Mouse (Mus musculus) lung, postnatal 25 days (tissue): ENCODE measurements around the gene Crip3.

Experiments used
- DNase-seq: peaks from one replicate; pipeline ENCODE4 v3.0.0; 2022; ENCODE audit warnings: low spot score

Crip3 gene

GRCm38 (mm10) chr17:46428761-46429414 is at the start of gene Crip3:
Gene Crip3, plus strand, starts transcription at chr17:46428926.
- DNase-seq, result no peak

DNA sequence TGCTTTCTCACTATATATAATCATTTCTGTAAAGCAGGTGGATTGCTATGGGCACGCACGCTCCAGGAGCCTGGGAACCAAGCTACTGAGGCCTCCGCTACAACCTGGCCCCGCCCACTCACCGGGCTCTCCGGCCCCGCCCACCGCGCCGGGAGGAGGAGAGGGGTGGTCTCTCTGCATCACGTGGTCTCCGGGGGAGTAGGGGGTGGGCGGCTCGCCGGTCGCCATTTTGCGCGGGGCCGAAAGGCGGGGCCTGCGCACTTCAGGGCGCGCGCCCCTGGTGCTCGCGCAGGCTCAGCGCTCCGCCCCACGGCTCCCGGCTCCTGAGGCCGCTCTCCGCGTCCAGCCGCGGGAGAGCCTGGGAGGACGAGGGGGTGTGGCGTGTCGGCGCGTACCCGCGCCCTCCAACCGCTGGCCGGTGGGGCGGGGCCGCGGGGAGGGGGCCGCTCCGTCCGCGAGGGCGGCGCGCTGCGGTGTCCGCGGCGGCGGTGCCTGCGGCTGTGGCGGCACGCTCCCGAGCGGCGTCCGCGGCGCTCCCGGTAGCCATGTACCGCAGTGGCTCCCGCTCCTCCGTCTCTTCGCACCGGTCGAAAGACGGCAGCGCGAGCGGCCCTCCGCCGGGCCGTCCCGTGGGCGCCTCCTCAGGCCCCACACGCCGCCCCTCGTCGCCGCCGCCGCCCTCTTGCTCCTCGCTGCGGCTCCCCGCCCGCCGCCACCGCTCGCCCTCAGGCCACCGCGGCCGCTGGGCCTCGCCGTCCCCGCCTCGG is 45.2 kb upstream of the Crip3 start, which contains the start of gene Zfp318:
Gene Zfp318 (plus strand): TSS at position 438 of the 767 bp plus-strand sequence.
- peak; percentile 97 for DNase-seq

DNA sequence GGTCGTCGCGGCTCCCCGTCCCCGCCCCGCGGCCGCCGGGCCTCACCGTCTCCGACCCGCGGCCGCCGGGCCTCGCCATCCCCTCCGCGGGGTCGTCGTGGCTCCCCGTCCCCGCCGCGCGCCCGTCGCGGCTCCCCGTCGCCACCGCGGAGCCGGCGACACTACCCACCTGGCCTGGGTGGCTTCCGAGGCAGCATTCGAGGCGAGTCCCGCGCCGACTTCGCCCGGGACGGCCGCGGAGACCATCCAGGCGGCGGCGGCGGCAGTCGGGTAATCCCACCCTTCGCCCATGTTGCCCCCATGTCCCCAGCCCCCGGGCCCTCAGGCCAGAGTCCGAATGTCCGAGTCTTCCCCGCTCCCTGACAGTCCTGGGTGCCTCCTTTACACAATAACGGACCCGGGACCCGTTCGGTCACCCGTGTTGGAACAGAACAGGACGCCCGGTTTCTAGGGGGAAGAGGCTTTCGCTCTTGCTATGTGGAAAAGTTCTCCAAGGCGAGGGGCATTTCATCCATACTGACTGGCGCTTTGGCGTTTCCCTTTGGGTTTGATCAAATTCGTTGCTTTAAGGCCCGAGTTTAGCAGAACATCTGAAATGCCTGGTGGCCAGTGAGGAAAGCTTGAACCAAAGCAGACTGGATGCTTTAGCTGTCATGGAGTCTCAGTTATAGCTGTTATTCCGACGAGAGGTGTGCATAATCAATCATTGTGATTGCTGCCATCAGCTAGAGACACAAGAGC is 44.5 kb upstream of the Crip3 start:
- peak; percentile 4 for DNase-seq

- DNase-seq, result peak; percentile 48
Measured at GRCm38 (mm10) chr17:46388200-46388599, 40.5 kb upstream of the Crip3 start.

DNA sequence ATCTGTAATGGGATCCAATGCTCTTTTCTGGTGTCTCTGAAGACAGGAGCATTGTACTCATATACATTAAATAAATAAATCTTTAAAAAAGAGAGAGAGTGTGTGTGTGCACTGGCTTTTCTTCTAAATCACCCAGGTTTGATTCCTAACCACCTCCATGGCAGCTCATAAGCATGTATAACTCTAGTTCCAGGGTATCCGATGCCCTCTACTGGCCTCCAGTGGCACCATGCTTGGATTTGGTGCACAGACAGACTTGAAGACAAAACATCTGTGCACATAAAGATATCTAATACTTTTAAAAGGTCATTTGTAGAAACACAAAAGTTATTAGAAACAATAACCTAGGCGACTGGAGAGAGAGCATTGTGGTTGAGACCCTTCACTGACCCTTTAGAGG is 35.7 kb upstream of the Crip3 start:
- peak; percentile 56 for DNase-seq

DNA sequence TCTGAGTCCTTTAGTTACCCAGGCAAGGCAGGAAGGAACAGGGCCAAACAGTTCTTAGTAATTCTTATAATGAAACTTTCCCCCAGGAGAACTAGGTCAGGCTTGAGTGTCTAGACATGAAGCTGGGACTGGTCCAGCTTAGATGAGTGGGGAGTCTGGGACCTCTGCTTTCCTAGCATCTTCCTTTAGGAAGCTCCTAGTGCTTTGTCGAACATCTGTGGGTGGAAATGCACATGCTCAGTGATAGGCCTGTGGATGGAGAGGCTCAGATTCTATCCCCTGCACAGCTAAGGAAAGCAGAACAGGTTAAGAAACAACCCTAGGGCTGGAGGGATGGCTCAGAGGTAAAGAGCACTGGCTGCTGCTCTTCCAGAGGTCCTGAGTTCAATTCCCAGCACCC is 34.1 kb upstream of the Crip3 start:
- no peak for DNase-seq

- no peak for DNase-seq
Measured at GRCm38 (mm10) chr17:46408478-46408877, 20.2 kb upstream of the Crip3 start.

DNA sequence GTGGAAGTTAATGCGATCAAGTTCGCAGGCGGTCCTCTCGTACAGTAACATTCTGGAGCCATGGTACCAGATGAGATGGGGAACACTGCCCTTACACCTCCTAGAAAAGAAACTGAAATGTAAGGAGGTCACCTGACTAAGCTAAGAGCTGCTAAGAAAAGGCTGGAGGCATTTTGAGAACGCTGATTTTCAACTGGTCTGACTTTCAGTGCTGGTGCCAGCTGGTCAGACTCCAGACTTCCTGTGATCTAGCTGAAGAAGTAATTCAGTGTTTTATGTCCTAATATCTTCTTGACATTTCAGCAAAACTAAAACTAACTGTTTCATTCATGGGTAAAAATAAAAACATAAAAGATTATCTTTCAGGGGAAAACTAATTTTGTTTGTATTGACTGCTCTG is 10.1 kb upstream of the Crip3 start:
- peak; percentile 23 for DNase-seq

GRCm38 (mm10) chr17:46419717-46420116 is 9.0 kb upstream of the Crip3 start:
- DNase-seq, result no peak

GRCm38 (mm10) chr17:46426496-46426895 is 2.2 kb upstream of the Crip3 start:
- no peak for DNase-seq

- no peak for DNase-seq
Measured at GRCm38 (mm10) chr17:46433627-46434026, 4.9 kb downstream of the Crip3 start.

GRCm38 (mm10) chr17:46436672-46437366 is 8.1 kb downstream of the Crip3 start:
- DNase-seq, result no peak

- DNase-seq, result no peak
Measured at GRCm38 (mm10) chr17:46438298-46438873, 9.7 kb downstream of the Crip3 start, which contains the start of gene Slc22a7. Gene Slc22a7, minus strand, starts transcription at chr17:46438457.

DNA sequence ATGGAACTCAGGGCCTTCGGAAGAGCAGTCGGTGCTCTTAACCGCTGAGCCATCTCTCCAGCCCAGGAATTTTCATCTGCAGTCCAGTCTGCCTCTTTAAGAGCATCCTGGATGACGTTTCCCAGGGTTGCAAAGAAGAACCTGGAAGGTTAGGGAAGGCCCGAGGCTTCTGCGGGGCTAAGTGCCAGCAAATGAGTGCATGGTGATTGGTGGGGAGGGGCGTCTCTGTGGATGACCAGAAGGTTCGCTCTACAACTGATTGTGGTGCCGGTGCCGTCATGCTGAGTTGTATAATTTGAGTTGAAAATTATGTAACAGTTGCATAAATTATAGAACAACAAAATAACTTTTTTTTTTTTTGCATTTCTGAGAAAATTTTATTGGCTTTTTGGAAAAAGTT is 10.4 kb downstream of the Crip3 start:
- no peak for DNase-seq

DNA sequence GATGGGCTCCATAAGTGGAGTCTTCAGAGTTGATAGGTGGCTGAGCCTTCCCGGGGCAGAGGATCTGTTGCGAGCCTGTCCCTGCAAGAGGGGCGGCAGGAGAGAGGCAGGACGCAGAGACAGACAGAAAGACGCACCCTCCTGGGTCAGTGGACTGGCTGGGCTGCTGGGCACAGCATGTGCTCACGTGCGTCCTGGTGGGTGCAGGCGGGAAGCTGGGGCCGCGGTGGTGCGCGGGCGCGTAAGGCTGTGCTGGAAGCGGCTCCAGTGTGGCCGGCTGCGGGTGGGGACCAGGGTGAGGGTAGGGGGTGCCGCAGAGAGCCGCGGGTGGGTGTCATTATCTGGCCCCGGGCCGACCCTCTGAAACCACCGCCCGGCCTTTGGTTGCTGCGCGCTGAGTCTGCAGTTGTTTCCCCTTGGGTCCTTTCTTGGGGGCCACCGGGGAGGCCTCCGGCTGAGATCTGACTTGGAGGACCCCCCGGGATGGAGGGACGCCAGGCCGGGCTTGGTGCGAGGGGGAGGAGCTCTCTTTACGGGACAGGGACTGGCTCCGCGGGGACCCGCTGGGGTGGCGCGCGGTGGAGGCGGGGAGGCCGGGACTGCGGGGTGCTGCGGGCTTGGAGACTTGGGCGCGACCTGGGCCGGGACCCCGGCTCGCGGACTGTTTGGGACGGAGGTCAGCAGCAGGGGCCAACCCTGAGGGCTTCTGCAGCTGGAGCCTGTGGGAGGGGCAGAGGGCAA is 16.3 kb downstream of the Crip3 start:
- no peak for DNase-seq

DNA sequence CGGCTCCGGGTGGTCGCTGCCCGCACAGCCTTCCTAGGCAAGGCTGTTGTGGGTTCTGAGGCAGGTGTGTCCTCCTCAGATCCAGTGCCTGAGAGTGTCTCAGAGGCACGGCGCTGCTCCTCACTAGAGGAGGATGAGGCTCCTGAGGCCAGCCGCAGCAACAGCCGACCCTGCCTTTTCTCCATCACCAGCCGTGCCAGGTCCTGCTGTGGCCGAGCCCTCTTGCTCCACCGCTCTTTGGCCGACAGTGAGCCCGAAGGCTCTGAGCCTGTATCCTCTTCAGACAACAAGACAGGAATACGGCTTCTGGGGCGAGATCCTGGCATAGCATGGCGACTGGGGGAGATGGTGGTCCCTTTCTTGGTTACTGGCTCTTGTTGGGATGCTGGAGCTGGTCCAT is 17.5 kb downstream of the Crip3 start:
- no peak for DNase-seq

DNA sequence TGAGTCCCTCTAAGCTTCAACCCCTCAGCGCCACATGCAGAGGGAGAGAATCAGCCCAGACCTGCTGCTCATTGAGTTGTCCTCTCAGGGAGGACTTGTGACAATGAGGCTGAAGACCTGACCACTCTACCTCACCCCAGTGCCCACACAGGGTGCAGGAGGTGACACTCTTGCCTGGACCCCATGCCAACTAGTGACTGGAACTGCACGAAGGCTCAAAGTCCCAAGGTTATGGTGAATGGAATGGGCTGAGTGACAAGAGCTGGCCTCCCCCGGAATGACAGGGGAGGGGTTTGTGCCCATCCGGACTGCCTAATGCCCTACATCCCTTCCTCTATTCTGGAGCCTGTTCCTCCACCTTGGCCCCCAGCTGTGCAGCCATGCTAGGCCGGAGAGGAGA is 24.0 kb downstream of the Crip3 start:
- no peak for DNase-seq

GRCm38 (mm10) chr17:46453302-46453948 is 24.7 kb downstream of the Crip3 start:
- DNase-seq, result no peak

DNA sequence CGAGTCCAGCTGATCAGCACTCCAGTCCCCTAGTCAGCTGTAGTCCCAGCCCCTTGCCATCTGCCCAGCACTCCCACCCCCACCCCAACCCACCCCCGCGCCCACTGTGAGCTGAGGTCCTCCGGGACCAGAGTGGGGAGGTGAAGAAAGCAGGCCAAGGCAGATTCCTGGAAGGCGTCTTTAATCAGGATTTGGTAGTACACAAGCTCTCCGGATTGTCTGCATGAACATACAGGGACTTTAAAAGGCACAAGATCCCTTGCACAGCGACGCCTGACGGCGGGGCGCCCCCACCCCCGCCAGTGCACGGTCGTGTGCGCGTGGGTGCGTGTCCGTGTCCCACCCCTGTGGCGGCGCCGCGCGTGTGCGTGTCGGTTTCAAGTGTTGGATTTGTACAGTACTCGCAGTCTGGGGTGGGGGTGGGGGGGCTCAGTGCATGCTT is 25.3 kb downstream of the Crip3 start:
- DNase-seq, result no peak

DNA sequence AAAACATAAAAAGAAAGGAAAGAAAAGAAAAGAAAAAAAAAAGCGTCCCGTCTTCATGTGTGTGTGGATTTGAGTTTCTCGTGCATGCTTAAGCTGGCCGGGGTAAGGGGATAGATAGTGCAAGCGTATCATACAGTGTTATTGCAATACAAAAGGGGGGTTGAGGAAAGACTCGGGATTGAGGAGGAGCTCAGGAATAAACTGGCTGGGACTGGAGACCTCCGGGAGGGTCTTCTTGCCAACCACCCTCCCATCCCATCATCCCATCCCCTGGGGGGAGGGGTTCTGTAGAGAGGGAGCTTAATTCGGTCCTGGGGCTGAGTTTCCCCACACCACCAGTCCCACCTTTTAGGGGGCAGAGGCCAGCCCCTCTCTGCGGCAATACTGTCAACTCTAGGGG is 25.8 kb downstream of the Crip3 start:
- DNase-seq, result no peak
